Mouse (Mus musculus): ENCODE measurements around the gene Emid1. TPM values are rescaled to one million over a fixed set of nuclear protein-coding genes. Genes with fewer than 3 reads are reported as not detected.

Emid1 gene
- polyA plus RNA-seq, 1 experiment, result 0.09 TPM

DNA sequence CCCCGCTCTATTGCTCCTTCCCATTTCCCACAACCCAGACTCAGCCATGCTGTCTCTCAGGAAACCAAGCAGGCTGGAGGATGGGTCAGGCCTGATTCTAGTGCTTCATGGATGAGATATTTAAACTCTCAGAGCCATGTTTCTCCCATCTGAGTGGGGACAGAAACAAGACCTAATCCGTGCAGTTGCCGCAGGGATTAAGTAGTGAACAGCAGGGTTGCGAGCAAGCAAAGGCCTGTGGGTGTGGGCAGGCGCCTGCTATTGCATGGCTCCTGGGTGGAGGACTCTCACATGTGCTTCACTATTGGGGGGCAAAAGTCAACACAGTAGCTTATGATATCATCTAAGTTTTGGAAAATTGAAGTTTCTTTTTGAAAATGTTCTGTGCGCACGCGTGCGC is 32.8 kb upstream of the Emid1 start:
- H3K27me3 ChIP-seq (ENCODE audit: control insufficient read depth), result no peaks in the 10 kb centered on the region
- no peaks in the 10 kb centered on the region for H3K9me3 ChIP-seq (ENCODE audit: control insufficient read depth, low read length)
- H3K4me1 ChIP-seq (ENCODE audit: control insufficient read depth), result no peaks in the 10 kb centered on the region
- TF ChIP-seq GATA1 (IDR thresholded peaks at IDR 0.05; ENCODE audit: low read length) (no peak), TAL1 (IDR thresholded peaks at IDR 0.05; ENCODE audit: low read length) (no peak)
- H3K36me3 ChIP-seq (ENCODE audit: control insufficient read depth), result no peaks in the 10 kb centered on the region
- no peak overlapping the region for H3K4me3 ChIP-seq (replicated peaks)

DNA sequence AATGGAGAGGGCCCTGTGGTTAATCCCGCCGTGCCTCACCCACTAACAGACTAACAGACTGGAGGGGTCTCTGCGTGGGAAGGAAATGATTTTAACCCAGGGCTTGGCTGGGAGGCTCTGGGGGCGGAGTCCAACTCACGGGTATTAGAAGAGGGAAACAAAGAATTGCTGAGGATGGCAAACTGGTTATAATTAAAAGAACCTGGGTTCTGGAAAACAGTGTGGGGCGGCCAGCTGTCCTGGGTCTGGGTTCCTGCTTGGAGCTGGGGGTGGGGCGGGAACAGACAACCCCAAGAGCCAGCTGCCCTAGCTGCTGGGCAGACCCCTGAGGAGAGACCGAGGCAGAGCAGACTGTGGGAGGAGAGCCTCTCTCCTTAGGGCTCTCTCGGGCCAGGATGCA is 32.2 kb upstream of the Emid1 start:
- TF ChIP-seq GATA1 (IDR thresholded peaks at IDR 0.05; ENCODE audit: low read length) (no peak), TAL1 (IDR thresholded peaks at IDR 0.05; ENCODE audit: low read length) (no peak)
- Histone ChIP-seq H3K36me3 (ENCODE audit: control insufficient read depth) (no peaks in the 10 kb centered on the region), H3K4me3 (replicated peaks) (no peak overlapping the region), H3K27me3 (ENCODE audit: control insufficient read depth) (no peaks in the 10 kb centered on the region), H3K9me3 (ENCODE audit: control insufficient read depth, low read length) (no peaks in the 10 kb centered on the region), H3K4me1 (ENCODE audit: control insufficient read depth) (no peaks in the 10 kb centered on the region)

DNA sequence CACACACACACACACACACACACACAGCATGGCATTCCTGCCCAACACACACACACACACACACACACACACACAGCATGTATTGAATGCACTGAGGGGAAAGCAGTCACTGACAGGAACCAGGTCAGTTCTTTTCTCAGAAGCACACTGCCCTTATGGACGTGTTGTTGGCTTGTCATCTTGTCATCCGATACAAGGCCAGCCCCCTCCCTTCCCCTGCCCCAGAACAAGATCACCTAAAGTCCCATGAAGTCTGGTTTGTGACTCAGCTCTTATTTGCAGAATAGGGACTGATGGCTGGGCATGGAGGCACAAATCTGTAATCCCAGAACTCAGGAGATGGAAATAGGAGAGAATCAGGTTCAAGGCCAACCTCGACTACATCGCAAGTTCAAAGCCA is 30.8 kb upstream of the Emid1 start:
- H3K4me3 ChIP-seq (replicated peaks), result no peak overlapping the region
- no peaks in the 10 kb centered on the region for H3K4me1 ChIP-seq (ENCODE audit: control insufficient read depth)
- H3K27me3 ChIP-seq (ENCODE audit: control insufficient read depth), result no peaks in the 10 kb centered on the region
- no peaks in the 10 kb centered on the region for H3K36me3 ChIP-seq (ENCODE audit: control insufficient read depth)
- H3K9me3 ChIP-seq (ENCODE audit: control insufficient read depth, low read length), result no peaks in the 10 kb centered on the region
- TF ChIP-seq TAL1 (IDR thresholded peaks at IDR 0.05; ENCODE audit: low read length) (no peak), GATA1 (IDR thresholded peaks at IDR 0.05; ENCODE audit: low read length) (no peak)

DNA sequence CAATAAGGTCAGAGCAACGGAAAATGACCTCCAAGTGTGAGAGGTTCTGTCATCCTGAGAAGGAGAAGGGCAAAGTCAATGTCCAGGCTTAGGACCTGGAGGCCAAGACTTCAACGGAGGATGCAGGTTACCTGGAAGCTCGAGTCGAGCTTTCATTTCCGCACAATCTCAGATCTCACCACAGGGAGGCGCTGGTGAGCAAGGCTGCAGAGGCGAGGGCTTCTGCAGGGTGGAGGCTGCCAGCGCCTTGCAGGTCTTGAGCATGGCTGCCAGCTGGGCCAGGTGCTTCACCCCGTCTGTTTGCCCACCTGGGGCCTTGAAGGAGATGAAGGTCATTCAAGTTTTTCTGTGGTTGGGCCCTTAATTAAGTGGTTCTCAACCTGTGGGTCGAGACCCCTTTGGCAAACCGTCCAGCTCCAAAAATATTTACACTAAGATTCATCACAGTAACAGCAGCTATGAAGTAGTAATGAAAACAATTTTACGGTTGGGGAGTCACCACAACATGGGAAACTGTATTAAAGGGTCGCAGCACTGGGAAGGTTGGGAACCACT is 29.9 kb upstream of the Emid1 start:
- H3K4me3 ChIP-seq (replicated peaks), result no peak overlapping the region
- no peaks in the 10 kb centered on the region for H3K27me3 ChIP-seq (ENCODE audit: control insufficient read depth)
- no peaks in the 10 kb centered on the region for H3K9me3 ChIP-seq (ENCODE audit: control insufficient read depth, low read length)
- no peaks in the 10 kb centered on the region for H3K36me3 ChIP-seq (ENCODE audit: control insufficient read depth)
- TF ChIP-seq TAL1 (IDR thresholded peaks at IDR 0.05; ENCODE audit: low read length) (no peak), GATA1 (IDR thresholded peaks at IDR 0.05; ENCODE audit: low read length) (no peak)
- H3K4me1 ChIP-seq (ENCODE audit: control insufficient read depth), result no peaks in the 10 kb centered on the region

DNA sequence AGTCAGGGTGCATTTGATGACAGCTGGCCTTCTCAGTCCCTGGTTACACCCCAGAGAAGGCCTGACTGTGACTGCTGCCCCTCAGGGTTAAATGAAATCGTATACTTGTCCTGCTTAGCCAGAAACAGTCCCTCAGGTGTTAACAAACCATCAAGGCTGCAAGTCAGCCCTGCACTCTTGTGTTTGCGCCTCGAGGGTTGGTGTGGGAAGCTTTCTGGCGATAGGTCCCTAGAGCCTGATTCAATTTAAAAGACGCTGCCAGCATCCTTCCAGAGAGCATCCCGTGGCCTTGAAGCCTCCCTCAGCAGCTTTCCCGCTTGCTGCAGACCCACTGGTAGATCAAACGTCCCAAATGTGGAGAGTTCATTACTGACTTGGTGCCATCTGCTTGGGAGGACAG is 27.3 kb upstream of the Emid1 start:
- TF ChIP-seq TAL1 (IDR thresholded peaks at IDR 0.05; ENCODE audit: low read length), result no peak
- no peak for TF ChIP-seq GATA1 (IDR thresholded peaks at IDR 0.05; ENCODE audit: low read length)
- Histone ChIP-seq H3K36me3 (ENCODE audit: control insufficient read depth) (no peaks in the 10 kb centered on the region), H3K4me1 (ENCODE audit: control insufficient read depth) (no peaks in the 10 kb centered on the region), H3K27me3 (ENCODE audit: control insufficient read depth) (no peaks in the 10 kb centered on the region), H3K4me3 (replicated peaks) (no peak overlapping the region), H3K9me3 (ENCODE audit: control insufficient read depth, low read length) (no peaks in the 10 kb centered on the region)

DNA sequence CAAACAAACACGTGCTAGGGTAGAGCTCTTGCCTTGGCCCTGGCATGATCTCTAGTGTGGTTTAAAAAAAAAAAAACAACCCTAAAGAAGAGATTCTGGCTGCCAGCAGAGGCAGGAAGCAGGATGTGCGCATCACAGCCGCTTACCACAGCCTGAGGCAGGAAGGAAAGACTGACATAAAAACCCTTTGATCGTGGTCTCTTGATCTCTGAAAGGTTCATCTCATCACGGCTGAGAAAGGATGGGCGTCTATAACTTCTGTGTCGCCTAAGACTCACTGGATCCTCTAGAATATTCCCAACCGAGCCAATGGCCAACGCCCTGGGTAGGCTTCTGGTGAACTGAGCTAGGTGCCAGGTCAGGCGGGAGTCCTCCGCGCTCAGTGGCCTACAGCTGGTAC is 25.1 kb upstream of the Emid1 start:
- no peaks in the 10 kb centered on the region for H3K4me1 ChIP-seq (ENCODE audit: control insufficient read depth)
- H3K36me3 ChIP-seq (ENCODE audit: control insufficient read depth), result no peaks in the 10 kb centered on the region

DNA sequence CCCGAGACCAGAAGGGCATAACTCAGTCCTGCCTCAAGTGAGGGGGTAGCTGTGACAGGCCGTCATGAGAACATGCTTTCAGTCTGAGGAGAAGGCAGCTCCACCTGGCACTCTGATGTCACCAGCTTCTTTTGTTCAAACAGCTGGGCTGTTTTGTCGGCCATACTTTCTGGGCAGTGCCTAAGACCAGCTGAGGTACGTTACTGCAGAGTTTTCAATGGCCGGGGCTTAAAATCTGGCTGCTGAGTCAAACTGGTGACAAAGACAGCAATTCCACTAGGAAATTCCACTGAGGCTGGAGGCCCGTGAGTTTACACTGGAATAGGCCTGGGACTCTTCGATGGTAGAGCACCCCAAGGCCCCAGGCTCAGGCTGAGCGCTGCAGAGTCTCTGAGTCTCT is 24.6 kb upstream of the Emid1 start:
- no peak overlapping the region for H3K4me3 ChIP-seq (replicated peaks)
- H3K27me3 ChIP-seq (ENCODE audit: control insufficient read depth), result no peaks in the 10 kb centered on the region
- H3K9me3 ChIP-seq (ENCODE audit: control insufficient read depth, low read length), result no peaks in the 10 kb centered on the region
- H3K36me3 ChIP-seq (ENCODE audit: control insufficient read depth), result no peaks in the 10 kb centered on the region
- no peak for TF ChIP-seq TAL1 (IDR thresholded peaks at IDR 0.05; ENCODE audit: low read length)
- H3K4me1 ChIP-seq (ENCODE audit: control insufficient read depth), result no peaks in the 10 kb centered on the region

More for the DNA sequence above, 25.1 kb upstream of the Emid1 start:
- Histone ChIP-seq H3K9me3 (ENCODE audit: control insufficient read depth, low read length) (no peaks in the 10 kb centered on the region), H3K27me3 (ENCODE audit: control insufficient read depth) (no peaks in the 10 kb centered on the region), H3K4me3 (replicated peaks) (no peak overlapping the region)
- no peak for TF ChIP-seq GATA1 (IDR thresholded peaks at IDR 0.05; ENCODE audit: low read length)
- no peak for TF ChIP-seq TAL1 (IDR thresholded peaks at IDR 0.05; ENCODE audit: low read length)

DNA sequence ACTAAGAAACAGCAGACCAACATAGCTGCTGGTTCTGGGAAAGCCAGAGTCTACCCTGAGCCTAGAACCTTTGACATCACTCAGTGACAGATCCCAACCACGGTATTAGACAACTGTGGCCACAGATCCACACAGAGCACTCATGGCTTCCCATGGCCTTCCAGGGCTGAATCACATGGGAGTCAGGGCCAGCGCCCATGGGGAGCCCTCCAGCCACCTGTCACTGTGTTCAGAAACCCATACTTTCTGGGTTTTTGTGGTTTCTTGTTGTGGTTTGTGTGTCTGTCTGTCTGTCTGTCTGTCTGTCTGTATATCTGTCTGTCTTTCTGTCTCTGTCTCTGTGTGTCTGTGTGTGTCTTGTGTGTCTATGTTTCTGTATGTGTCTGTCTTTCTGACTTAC is 23.8 kb upstream of the Emid1 start:
- no peaks in the 10 kb centered on the region for H3K27me3 ChIP-seq (ENCODE audit: control insufficient read depth)
- TF ChIP-seq TAL1 (IDR thresholded peaks at IDR 0.05; ENCODE audit: low read length) (no peak), GATA1 (IDR thresholded peaks at IDR 0.05; ENCODE audit: low read length) (no peak)

DNA sequence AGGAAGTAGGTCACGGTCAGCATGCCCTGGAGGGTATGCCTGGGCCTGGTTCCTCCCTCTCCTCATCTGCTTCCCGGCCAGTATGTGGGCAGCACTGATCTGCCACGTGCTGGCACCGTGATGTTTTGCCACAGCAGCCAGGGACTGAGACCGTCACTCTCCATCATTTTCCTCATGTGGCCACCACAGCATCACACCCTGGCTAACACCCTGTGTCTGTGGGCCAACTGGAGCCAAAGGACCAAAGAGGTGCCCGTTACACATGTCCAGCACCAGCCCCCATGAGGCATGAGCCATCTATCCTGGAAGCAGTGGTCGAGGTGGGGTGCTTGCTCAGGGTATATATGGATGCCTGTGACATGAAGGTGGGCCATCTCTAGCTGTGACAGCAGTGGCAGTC is 23.1 kb upstream of the Emid1 start:
- H3K4me1 ChIP-seq (ENCODE audit: control insufficient read depth), result no peaks in the 10 kb centered on the region; the same call in 1 of the 2 replicates
- TF ChIP-seq GATA1 (IDR thresholded peaks at IDR 0.05; ENCODE audit: low read length) (no peak), TAL1 (IDR thresholded peaks at IDR 0.05; ENCODE audit: low read length) (no peak)
- H3K27me3 ChIP-seq (ENCODE audit: control insufficient read depth), result no peaks in the 10 kb centered on the region
- H3K4me3 ChIP-seq (replicated peaks), result no peak overlapping the region
- no peaks in the 10 kb centered on the region for H3K36me3 ChIP-seq (ENCODE audit: control insufficient read depth)
- H3K9me3 ChIP-seq (ENCODE audit: control insufficient read depth, low read length), result peaks cover 2% of the 10 kb centered on the region; the same call in 1 of the 2 replicates

More for the DNA sequence above, 23.8 kb upstream of the Emid1 start:
- Histone ChIP-seq H3K36me3 (ENCODE audit: control insufficient read depth) (no peaks in the 10 kb centered on the region), H3K9me3 (ENCODE audit: control insufficient read depth, low read length) (no peaks in the 10 kb centered on the region), H3K4me1 (ENCODE audit: control insufficient read depth) (no peaks in the 10 kb centered on the region), H3K4me3 (replicated peaks) (no peak overlapping the region)

DNA sequence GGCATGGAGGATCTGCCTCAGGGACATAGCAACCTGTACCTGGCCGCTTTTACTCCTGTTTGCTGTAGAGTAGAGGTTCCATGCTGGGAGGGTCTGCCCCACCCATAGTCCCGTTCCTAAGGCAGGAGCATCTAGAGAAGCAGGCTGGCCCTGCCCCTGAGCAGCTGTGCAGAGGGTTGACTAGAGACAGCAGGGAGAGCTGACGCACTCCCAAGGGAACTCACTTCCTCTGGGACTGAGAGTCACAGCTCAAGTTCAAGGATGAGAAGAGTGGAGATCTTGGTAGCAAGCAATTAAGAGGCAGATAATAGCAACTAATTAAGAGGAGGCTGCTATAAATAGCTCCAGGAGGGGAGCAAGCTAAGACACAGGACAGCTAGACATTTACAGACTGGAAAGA is 20.8 kb upstream of the Emid1 start:
- Histone ChIP-seq H3K4me3 (replicated peaks) (no peak overlapping the region), H3K36me3 (ENCODE audit: control insufficient read depth) (no peaks in the 10 kb centered on the region), H3K27me3 (ENCODE audit: control insufficient read depth) (no peaks in the 10 kb centered on the region; the same call in 1 of the 2 replicates), H3K4me1 (ENCODE audit: control insufficient read depth) (no peaks in the 10 kb centered on the region; the same call in 1 of the 2 replicates), H3K9me3 (ENCODE audit: control insufficient read depth, low read length) (peaks cover 20% of the 10 kb centered on the region)
- no peak for TF ChIP-seq TAL1 (IDR thresholded peaks at IDR 0.05; ENCODE audit: low read length)
- TF ChIP-seq GATA1 (IDR thresholded peaks at IDR 0.05; ENCODE audit: low read length), result no peak
